Mouse (Mus musculus): ENCODE results near the gene Igf1r.
A peak's percentile ranks its signal among the peaks of the same experiment; 100 is the strongest.

Igf1r gene

DNA sequence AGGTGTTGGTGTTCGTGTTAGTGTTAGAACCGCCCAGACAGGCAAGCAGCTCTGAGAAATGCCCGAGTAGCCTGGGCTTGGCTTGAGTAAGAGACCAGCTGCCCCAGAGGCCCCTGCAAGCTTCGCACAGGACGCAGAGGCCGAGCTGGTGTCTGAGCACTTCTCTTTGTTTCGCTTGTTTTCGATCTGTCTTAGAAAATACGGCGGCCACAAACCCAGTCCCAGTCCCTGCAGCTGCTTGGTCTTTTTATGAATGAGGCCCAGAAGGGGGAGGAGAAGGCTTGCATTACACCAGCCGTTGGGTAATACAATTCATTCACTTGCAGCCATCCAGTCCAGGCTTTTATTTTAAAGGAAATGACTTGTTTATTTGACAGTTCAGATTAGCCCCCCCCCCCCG is 132.7 kb downstream of the Igf1r start:
- DNase-seq (ENCODE audit: low spot score), result peak; percentile 54

DNA sequence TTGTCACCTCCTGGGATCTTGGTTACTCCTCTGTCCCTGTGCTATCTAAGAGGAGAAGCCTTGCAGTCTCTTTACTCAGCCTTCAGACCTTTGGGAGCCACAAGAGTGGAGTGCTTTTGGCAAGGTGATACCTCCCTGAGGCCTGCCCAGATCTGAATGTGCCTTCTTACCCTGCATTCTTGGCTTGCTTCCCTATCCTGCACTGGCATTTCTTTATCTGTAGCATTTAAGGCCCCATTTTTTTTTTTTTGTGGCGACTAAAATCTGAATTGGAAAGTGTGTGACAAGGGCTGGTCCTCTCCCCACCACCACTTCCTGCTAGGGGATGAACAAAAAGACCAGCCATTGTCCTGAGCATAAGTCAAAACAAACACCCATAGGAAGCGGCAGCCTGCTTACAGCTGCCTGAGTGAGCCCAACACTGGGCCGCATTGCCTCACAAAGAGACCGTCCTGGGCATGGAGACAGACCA is 133.3 kb downstream of the Igf1r start:
- DNase-seq (ENCODE audit: low spot score), result peak; percentile 51

DNA sequence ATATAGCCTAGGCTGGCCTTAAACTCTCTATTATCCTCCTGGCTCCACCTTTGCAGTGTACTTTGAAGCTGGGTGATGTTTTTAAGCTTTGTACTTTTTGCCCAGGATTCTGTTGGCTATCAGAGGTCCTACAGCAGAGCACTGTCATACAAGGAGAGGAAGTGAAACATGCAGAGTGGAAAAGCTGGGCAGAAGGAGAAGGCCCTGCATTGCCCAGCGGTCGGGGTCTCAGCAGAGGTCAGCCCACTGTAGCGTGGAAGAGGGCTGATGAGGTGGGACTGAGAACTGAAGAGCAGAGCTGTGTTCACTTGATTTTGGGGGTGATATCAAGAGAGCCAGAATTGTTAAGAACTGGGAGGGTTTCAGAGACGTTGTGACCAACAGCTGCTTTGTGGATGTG is 134.9 kb downstream of the Igf1r start:
- DNase-seq (ENCODE audit: low spot score), result no peak

DNA sequence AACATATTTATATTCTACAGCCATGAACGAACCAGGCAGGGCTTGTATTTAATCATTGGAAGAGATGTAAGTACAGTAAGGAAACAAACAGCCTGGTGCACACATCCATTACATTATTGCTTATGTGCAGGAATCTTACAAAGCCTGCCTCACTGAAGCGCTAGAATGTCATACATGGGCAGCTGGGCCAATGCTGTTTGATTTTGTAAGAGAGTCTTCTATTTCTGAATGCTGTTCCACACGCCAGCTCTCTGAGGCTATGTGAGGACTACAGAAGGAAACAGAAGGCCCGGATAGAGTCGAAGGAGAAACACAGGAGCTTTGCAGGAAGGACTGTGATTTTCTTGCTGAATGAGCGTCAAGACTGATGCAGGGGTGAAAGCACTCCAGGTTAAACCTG is 136.2 kb downstream of the Igf1r start:
- DNase-seq (ENCODE audit: low spot score), result no peak

DNA sequence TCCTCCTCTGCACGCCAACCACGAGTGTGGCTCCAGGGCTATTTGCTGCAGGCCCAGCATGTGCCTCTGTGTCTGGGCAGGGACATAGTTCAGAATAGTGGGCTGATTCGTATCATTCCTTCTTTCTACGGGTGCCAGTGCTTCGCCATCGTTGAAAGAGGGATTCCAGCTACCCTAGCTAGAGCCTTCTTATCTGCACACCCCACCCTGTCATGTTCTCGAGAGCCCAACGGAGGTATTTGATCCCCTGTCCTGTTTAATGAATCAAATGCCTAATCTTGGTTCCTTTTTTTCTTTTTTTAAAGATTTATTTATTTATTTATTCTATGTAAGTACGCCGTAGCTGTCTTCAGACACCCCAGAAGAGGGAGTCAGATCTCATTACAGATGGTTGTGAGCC is 137.1 kb downstream of the Igf1r start:
- DNase-seq (ENCODE audit: low spot score), result no peak

DNA sequence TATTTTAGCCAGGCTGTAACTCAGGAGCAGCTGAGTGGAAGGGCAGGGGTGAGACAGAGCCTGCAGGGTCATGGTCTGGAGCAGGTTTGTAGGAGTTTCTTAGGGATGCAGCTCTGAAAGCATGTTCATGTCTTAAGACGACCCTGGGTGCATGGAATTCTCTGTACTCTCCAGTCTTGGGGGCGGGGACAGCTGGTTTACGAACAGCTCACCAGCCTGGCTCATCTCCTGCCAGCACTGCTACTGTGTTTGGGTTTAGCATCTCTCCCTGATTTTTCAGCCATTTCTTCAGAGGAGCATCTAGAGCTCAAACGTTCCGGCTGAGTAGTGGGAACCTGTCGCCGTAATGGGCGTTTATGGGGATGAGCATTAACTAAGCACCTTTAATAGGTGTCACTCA is 137.9 kb downstream of the Igf1r start:
- no peak for DNase-seq (ENCODE audit: low spot score)

DNA sequence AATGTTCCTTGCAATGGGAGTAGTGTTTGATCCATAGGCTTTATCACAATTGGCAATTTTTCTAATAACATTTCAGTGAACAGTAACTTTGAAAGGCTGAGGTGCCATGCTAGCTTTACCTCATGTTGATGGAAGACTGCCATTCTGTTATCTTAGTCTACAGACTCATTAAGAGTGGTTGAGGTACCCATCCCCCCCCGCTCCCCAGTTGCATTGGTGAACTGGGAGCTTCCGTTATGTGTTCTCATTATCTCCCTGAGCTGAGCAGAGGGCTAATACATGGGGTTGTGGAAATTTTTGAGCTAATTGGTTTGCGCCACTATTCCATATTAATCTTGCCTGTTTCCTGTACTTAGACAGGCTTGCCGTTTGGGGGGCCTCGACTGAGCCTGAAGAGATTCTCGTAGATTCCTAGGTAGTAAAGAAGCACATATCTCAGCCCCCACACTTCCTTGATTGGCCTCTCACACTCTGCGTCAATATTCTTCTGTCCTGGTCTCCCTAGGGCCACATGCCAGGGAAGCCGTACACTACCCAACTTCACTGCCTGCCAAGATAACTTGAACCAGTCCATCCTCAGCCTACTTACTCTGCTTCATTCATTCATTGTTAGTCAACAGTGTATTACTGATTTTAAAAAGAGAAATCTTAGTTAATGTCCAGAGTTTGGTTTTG is 139.8 kb downstream of the Igf1r start:
- DNase-seq (ENCODE audit: low spot score), result no peak

DNA sequence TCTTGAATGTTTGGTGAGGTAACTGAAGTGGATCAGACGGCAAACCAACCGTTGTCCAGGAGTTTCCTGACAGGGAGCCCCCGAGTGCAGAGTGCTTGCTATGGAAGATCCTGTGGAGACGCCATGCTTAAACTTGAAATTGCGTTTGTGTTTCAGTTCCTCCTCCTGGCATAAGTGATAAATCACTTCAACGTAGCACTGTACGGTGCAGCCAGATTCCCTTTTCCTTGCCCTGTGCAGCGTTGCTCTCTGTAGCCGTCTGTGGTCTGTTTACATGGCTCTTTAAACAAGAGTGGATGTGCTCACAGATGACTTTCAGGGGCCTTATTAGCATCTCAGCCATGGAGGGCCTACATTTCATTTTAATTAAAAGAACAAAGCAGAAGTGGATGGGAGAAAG is 141.2 kb downstream of the Igf1r start:
- no peak for DNase-seq (ENCODE audit: low spot score)

DNA sequence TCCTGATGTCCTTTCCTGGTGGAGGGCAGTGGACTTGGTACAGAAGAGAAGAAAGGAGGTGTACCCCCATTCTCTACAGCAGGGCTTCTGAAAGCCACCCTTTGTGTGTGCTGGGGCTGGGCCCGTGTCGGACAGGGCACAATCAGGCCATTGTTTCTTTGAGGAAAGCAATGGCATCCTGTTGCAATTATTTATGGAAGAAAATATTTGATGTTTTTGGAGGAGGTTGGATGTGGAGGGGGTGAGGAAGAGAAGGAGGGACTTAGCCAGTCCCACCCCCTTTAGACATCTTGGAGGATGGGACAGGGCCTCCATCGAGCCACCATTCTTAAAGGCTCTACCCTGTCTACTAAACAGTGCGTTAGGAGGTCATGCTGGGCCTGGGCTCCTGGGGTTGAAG is 142.9 kb downstream of the Igf1r start:
- no peak for DNase-seq (ENCODE audit: low spot score)

DNA sequence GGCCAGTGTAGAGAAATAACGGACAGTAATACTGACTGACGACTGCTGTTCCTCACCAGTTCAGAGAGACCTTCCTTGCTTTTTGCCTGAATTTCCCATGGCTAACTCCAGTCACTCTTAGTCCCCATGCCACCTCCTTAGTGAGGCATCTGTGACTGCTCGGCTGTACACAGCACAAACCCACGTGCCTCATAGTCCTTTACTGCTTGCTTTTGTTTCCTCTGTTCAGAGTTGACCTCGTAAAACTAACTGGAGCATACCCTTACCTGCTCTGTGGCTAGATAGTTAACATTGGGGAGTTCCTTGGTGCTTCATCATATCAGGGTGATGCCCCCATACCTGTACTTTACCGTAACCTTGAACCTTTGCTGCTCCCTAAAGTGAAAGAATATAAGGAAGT is 143.8 kb downstream of the Igf1r start:
- DNase-seq (ENCODE audit: low spot score), result no peak

DNA sequence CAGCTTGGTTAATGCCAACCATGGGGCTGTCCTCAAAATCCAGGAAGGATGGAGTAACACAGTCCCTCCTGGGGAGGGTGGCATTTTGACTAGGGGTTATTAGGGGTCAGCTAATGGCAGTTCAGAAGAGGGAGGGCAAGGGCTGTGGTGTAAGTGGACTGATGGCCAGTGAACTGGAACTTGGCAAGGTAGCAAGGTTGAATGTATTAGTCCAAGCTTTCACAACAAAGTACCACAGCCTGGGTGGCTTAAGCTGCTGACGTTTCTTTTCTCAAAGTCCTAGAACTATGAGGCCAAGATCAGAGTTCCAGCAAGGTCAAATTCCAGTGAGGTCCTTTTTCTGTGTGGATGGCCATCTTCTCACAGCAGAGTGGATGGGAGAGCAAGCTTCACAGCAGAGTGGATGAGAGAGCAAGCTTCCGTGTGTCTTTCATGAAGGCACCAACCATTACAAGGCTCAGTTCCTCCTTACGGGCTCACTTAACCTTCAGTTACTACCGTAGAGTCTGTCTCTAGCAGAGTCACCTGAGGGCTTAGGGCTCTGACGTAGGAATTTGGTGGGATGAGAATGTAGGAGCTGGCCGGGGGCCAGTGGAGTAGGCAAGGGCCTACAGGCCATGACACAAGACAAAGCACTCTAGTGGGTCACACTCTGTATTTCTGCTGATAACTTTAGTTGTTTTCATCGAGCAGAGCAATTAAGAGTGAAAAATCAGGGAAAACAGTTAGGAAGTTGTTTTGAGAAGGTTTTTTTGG is 144.6 kb downstream of the Igf1r start:
- no peak for DNase-seq (ENCODE audit: low spot score)

DNA sequence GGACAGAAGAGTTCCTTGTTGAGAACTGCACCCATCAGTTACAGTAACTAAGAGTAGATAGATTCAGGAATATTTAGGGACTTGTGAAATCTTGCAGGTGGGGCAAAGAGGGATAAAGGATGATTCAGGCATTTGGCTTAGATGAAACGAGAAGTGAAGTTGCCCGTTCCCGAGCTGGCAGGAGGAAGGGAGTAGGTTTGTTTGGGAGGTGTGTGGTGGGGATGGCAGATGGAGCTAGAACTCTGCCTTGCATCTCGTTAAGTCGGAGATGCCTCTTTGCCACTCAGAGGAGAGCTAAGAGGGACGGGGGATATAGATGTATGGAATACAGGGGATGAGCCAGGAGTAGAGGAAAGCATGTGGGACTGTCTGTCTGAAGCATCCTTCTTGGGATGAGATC is 145.5 kb downstream of the Igf1r start:
- DNase-seq (ENCODE audit: low spot score), result no peak

DNA sequence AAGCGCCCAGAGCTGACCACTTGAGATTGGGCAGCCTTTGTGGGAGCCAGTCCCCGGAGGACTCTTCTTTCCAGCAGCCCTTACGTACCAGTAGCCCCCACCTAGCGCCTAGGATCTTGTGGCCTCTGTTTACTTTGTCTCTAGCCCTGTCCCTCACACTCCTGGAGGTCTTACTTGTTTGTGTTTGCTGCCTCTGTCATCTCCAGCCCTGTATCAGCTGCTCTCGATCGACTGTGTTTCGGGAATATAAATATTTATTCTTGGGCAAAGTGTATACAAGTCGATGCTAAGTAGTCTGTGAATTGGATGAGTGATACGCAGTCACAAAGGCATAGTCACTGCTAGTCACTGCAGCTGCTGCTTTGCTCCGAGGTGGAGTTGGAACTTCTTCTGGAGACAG is 147.8 kb downstream of the Igf1r start:
- DNase-seq (ENCODE audit: low spot score), result no peak

DNA sequence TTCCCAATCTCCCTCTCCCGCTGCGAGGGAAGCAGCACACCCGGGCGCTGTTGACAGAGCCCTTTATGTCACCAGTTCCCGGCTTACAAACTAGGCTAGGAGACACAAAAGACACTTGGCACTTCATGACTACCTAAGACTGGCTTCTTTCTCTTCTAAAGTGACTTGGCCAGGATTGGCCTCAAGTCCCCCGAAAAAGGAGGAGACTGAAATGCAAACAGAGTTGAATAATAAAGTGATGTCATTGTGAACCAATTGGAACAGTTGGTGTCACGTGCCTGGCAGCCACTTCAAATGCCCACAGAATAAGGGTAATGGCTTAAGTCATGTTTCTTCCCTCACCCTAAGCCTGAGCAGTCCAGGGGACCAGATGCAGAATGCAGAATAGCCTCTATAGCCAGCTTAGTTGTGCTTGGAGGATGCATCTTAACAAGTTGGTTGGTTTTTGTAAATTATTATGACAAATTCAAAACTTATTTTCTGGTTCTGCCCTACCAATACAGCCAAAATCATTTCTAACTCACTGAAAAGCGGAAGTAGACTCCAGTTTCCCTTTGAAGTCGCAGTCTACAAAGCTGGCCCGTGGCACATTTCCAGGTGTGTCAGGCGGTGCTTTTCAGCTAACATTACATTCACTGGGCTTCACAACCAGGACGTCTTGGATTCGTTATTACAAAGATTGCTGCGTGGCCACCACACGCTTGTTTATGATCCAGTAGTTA is 150.0 kb downstream of the Igf1r start:
- no peak for DNase-seq (ENCODE audit: low spot score)

DNA sequence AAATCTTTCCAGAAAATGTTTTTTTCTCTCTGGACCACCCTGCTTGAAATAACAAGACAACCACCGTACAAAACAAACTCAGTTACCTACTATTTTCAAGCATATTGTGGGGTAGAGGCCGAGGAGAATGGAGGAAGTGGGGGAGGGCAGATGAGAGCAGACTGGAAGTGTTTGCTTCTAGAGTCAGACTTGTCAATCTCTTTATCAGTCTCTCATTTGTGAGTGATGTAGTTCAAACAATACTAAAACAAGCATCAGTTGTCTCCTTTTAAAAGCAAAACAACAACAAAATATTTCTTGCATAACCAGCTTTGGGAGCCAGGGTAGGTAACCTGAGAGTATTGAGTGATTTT is 150.5 kb downstream of the Igf1r start:
- DNase-seq (ENCODE audit: low spot score), result no peak

DNA sequence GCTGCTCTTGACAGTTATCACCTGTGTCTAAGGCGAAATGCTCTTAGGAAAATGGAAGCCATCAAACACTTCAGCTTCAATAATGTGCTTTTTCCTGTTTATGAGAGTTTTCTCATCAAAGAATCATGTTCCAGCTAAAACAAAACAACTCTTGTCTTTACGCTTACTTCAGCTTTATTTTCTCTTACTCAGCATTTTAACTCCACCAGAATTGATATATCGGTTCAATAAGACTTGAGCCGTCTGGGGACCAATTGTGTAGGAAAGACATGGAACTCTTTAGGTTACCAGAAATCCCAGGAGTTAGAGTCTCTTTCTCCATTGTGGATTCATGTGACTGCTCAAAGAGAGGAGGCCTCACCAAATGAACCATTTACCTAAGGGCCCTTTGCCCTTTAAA is 158.9 kb downstream of the Igf1r start:
- no peak for DNase-seq (ENCODE audit: low spot score)

DNA sequence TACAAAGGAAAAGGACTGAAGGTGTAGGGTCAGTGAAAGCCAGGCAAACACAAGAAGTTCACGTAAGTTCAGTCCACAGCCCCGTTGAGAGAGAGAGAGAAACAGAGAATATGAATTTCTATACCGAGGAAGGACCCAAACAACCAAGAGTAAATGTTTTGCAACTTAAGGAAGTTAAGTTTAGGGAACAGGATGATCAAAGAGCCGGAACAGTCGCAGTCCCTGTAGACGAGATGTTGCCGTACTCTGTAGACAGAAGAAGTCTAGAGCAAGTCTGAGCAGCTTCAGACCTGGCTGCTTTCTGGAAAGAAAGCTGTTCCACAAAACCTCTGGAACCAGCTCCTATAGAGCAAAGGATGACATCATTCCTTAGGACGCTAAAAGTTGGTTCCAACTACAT is 160.0 kb downstream of the Igf1r start:
- no peak for DNase-seq (ENCODE audit: low spot score)

DNA sequence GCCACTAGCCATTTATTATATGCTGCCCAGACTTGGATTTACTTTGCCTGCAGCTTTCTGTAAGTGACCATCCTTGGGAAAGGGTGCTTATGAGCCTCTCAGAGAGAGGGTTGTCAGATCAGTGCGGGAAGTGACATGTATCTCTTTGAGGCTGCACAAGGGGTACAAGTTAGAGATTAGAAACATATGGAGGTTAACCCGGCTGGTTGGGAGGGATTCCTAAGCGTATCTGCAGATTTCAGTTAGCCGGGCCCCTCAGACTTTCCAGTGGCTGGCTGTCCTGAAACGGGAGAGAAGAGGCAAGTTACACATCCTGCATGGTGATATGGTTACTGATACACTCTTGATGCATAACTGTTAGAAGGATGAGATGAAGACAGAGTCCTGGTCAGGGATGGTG is 161.7 kb downstream of the Igf1r start:
- DNase-seq (ENCODE audit: low spot score), result no peak

DNA sequence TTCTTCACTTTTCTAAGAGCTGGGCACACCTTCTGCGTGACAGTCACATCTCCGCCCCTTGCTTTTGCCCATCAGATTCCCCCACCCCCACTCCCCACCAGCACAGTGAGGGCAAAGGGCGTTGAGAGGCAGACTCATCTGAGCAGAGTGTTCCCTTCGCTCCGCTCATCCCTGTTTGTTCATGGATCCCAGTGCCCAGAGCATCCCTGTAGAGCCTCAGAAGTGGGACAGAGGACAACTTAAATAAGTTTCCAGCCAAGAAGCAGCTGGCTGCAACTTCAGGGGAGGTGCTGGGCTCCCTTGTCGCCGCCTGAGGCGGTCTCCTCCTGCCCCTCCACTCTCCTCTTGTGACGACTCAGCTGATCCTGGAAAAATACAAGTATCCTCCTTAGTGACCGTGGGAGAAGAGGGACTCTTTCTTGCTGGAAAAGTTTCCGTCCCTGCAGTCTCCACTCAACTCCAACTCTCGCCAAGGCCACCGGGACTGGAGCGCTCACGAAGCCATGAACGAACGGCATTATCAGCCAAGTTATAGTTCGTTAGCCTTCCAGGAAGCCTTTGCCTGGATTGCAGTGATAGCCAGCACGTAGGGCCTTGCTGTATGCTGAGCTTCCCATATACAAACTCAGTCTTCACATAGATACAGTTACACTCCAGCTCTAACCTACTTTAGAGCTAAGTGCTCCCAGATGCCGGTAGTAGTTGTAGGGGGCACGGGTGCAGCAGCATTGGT is 162.5 kb downstream of the Igf1r start:
- no peak for DNase-seq (ENCODE audit: low spot score)

DNA sequence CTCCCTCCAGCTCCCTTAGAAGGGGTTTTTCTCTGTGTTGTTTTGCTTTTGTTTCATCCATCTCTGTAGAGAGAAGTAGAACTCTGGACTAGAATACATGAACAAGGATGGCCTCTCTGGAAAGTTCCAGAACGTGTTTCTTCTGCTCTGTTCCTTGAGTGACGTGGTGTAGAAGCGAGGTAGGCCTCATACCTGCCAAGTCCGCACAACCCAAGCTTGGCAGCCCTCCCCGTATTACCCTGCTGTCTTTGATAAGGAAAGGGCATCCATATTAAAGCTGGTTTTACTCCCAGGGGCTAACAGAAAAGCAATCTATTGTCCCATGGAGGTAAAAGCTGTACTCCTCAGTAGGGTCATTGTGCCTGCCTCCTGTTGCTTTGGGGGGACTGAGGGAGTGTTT is 164.9 kb downstream of the Igf1r start:
- DNase-seq (ENCODE audit: low spot score), result no peak

DNA sequence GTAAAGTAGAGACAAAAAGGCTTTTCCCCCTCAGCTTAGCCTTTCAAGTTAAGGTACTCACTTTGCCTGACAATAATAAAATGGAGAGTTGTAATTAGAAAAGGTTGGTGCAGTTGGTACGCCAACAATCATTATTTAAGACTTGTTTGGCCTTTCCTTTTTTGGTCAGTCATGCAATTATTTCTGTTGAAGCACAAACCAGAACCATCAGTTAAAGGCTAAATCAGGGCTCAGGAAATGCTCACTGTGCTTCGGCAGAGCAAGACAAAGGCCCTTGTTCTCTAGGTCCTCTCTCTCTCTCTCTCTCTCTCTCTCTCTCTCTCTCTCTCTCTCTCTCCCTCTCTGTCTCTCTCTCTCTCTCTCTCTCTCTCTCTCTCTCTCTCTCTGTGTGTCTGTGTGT is 165.4 kb downstream of the Igf1r start:
- DNase-seq (ENCODE audit: low spot score), result no peak

DNA sequence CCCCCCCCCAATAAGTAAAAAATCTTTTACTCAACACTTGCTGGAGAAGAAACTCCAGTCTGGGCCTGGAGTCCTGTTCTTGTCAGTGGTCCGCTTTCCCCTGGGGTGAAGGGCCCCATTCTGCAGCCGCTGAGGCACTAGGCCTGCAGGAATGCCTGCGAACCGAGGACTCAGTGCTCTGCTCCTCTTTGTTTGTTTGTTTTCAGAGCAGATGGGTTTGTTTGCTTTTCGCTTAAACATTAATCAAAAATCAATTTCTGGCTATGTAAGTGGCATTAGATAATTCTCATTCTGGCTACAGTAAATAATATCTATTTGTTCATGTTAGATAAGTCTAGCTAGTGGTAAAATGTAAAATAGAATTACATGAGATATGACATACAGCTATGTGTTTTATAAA is 167.0 kb downstream of the Igf1r start:
- no peak for DNase-seq (ENCODE audit: low spot score)

DNA sequence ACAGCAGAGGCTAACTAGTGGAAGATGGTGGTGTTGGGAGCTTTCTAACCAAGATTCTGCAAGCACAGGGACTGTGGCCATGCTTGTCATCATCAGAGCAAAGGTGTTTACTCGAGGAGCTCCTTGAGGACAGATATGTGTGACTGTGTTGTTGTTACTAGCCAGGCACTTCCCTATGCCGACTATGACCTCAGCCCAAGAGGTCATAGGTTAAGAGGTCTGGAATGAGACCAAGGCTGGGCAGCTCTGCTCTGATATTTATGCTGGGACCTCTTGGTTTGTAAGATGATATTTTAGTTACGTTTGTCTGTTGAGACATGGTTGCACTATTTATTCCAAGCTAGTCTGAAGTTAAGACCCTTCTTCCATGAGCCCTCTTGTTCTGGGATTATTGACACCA is 169.8 kb downstream of the Igf1r start:
- DNase-seq (ENCODE audit: low spot score), result no peak
